Mouse (Mus musculus): ENCODE results near the gene Olfr1360. TPM values are rescaled to one million over a fixed set of nuclear protein-coding genes. Genes with fewer than 3 reads are reported as not detected.
A peak's percentile ranks its signal among the peaks of the same experiment; 100 is the strongest.
"Not testable (repeated sequence)": the region's sequence is repeated elsewhere in the genome, so short reads cannot be mapped to it uniquely, and the experiment has no call there.

Gene Olfr1360
- polyA plus RNA-seq, 1 experiment from 2014 or later = not detected

- H3K9ac ChIP-seq (ENCODE audit: low read depth, low read length) = peak overlapping the region; percentile 81
- not testable (repeated sequence) for ATAC-seq (ENCODE audit: low FRiP score, low TSS enrichment); H3K36me3 ChIP-seq (ENCODE audit: control insufficient read depth, insufficient read depth, low read length); H3K27me3 ChIP-seq (ENCODE audit: control insufficient read depth, insufficient read depth, low read length); H3K9me3 ChIP-seq (ENCODE audit: control insufficient read depth, low read length)
- H3K4me3 ChIP-seq (ENCODE audit: low read length) = peak overlapping the region; percentile 47
- peak overlapping the region; percentile 76 for H3K4me2 ChIP-seq (replicated peaks; ENCODE audit: low read depth, low read length)
- peaks cover 13% of the 10 kb centered on the region; the same call in 1 of the 2 replicates for H3K4me1 ChIP-seq (ENCODE audit: control insufficient read depth, insufficient read depth, low read length)
- WGBS = under 1% methylated on average over 9 of the region's 38 CpGs
- H3K27ac ChIP-seq (ENCODE audit: low read depth, low read length) = peak overlapping the region; percentile 99
Measured at GRCm38 (mm10) chr13:21716540-21717391, 39.6 kb upstream of the Olfr1360 start.

GRCm38 (mm10) chr13:21715864-21716539 is 38.8 kb upstream of the Olfr1360 start, which contains the start of the genes Hist1h2bl and Hist1h2ai:
Gene Hist1h2bl, minus strand, starts transcription at chr13:21716143.
Gene Hist1h2ai, plus strand, starts transcription at chr13:21716422.
- Histone ChIP-seq H3K9ac (ENCODE audit: low read depth, low read length) (peak within 1 kb of the TSS; percentile 81), H3K4me2 (replicated peaks; ENCODE audit: low read depth, low read length) (peak within 1 kb of the TSS; percentile 76), H3K4me1 (ENCODE audit: control insufficient read depth, insufficient read depth, low read length) (peaks cover 12% of the 10 kb centered on the region; the same call in 1 of the 2 replicates), H3K4me3 (ENCODE audit: low read length) (peak within 1 kb of the TSS; percentile 47), H3K27ac (ENCODE audit: low read depth, low read length) (peak within 1 kb of the TSS; percentile 99)
- not testable (repeated sequence) for H3K36me3 ChIP-seq (ENCODE audit: control insufficient read depth, insufficient read depth, low read length); H3K27me3 ChIP-seq (ENCODE audit: control insufficient read depth, insufficient read depth, low read length); H3K9me3 ChIP-seq (ENCODE audit: control insufficient read depth, low read length)
- ATAC-seq (ENCODE audit: low FRiP score, low TSS enrichment) = peak; percentile 94
- 1% methylated on average over 24 of the region's 50 CpGs for WGBS

GRCm38 (mm10) chr13:21715131-21715863 is 38.1 kb upstream of the Olfr1360 start:
- H3K9ac ChIP-seq (ENCODE audit: low read depth, low read length) = peak overlapping the region; percentile 65
- H3K27me3 ChIP-seq (ENCODE audit: control insufficient read depth, insufficient read depth, low read length) = no peaks in the 10 kb centered on the region
- no peaks in the 10 kb centered on the region for H3K9me3 ChIP-seq (ENCODE audit: control insufficient read depth, low read length)
- H3K36me3 ChIP-seq (ENCODE audit: control insufficient read depth, insufficient read depth, low read length) = no peaks in the 10 kb centered on the region
- H3K4me1 ChIP-seq (ENCODE audit: control insufficient read depth, insufficient read depth, low read length) = peaks cover 5% of the 10 kb centered on the region; the same call in 1 of the 2 replicates
- peak overlapping the region; percentile 88 for H3K27ac ChIP-seq (ENCODE audit: low read depth, low read length)
- no peak for ATAC-seq (ENCODE audit: low FRiP score, low TSS enrichment)
- H3K4me2 ChIP-seq (replicated peaks; ENCODE audit: low read depth, low read length) = peak overlapping the region; percentile 56
- peak overlapping the region; percentile 36 for H3K4me3 ChIP-seq (ENCODE audit: low read length)
- 1% methylated on average over 19 of the region's 22 CpGs for WGBS

GRCm38 (mm10) chr13:21714725-21715124 is 37.5 kb upstream of the Olfr1360 start:
- ATAC-seq (ENCODE audit: low FRiP score, low TSS enrichment) = no peak
- H3K27ac ChIP-seq (ENCODE audit: low read depth, low read length) = peak overlapping the region; percentile 88
- peak overlapping the region; percentile 65; the same call in 1 of the 2 replicates for H3K9ac ChIP-seq (ENCODE audit: low read depth, low read length)
- no peaks in the 10 kb centered on the region for H3K36me3 ChIP-seq (ENCODE audit: control insufficient read depth, insufficient read depth, low read length)
- H3K4me1 ChIP-seq (ENCODE audit: control insufficient read depth, insufficient read depth, low read length) = no peaks in the 10 kb centered on the region
- WGBS = under 1% methylated on average over 7 of the region's 7 CpGs
- H3K9me3 ChIP-seq (ENCODE audit: control insufficient read depth, low read length) = no peaks in the 10 kb centered on the region
- H3K4me3 ChIP-seq (ENCODE audit: low read length) = peak overlapping the region; percentile 36
- no peaks in the 10 kb centered on the region for H3K27me3 ChIP-seq (ENCODE audit: control insufficient read depth, insufficient read depth, low read length)
- H3K4me2 ChIP-seq (replicated peaks; ENCODE audit: low read depth, low read length) = peak overlapping the region; percentile 56

- Histone ChIP-seq H3K4me2 (replicated peaks; ENCODE audit: low read depth, low read length) (peak overlapping the region; percentile 53), H3K27ac (ENCODE audit: low read depth, low read length) (no peak overlapping the region), H3K4me1 (ENCODE audit: control insufficient read depth, insufficient read depth, low read length) (no peaks in the 10 kb centered on the region), H3K9ac (ENCODE audit: low read depth, low read length) (peak overlapping the region; percentile 44; the same call in 1 of the 2 replicates), H3K27me3 (ENCODE audit: control insufficient read depth, insufficient read depth, low read length) (no peaks in the 10 kb centered on the region), H3K36me3 (ENCODE audit: control insufficient read depth, insufficient read depth, low read length) (no peaks in the 10 kb centered on the region), H3K4me3 (ENCODE audit: low read length) (peak overlapping the region; percentile 66; the same call in 1 of the 2 replicates), H3K9me3 (ENCODE audit: control insufficient read depth, low read length) (no peaks in the 10 kb centered on the region)
- ATAC-seq (ENCODE audit: low FRiP score, low TSS enrichment) = no peak
- WGBS = 29% methylated on average over 4 of the region's 4 CpGs
Measured at GRCm38 (mm10) chr13:21711698-21712097, 34.5 kb upstream of the Olfr1360 start.

- 2% methylated on average over 22 of the region's 22 CpGs for WGBS
- Histone ChIP-seq H3K4me3 (ENCODE audit: low read length) (peak overlapping the region; percentile 66), H3K27ac (ENCODE audit: low read depth, low read length) (no peak overlapping the region)
Measured at GRCm38 (mm10) chr13:21710821-21711525, 33.8 kb upstream of the Olfr1360 start.

GRCm38 (mm10) chr13:21710031-21710711 is 33.0 kb upstream of the Olfr1360 start:
- ATAC-seq (ENCODE audit: low FRiP score, low TSS enrichment) = peak; percentile 83
- peak overlapping the region; percentile 21; the same call in 1 of the 2 replicates for H3K27ac ChIP-seq (ENCODE audit: low read depth, low read length)
- whole genome bisulfite sequencing = under 1% methylated on average over 32 of the region's 32 CpGs

More at GRCm38 (mm10) chr13:21710821-21711525, 33.8 kb upstream of the Olfr1360 start:
- peak overlapping the region; percentile 53 for H3K4me2 ChIP-seq (replicated peaks; ENCODE audit: low read depth, low read length)
- H3K36me3 ChIP-seq (ENCODE audit: control insufficient read depth, insufficient read depth, low read length) = no peaks in the 10 kb centered on the region
- peak overlapping the region; percentile 44; the same call in 1 of the 2 replicates for H3K9ac ChIP-seq (ENCODE audit: low read depth, low read length)
- no peaks in the 10 kb centered on the region for H3K27me3 ChIP-seq (ENCODE audit: control insufficient read depth, insufficient read depth, low read length)
- no peaks in the 10 kb centered on the region for H3K4me1 ChIP-seq (ENCODE audit: control insufficient read depth, insufficient read depth, low read length)
- ATAC-seq (ENCODE audit: low FRiP score, low TSS enrichment) = peak; percentile 71
- no peaks in the 10 kb centered on the region for H3K9me3 ChIP-seq (ENCODE audit: control insufficient read depth, low read length)

More at GRCm38 (mm10) chr13:21710031-21710711, 33.0 kb upstream of the Olfr1360 start:
- Histone ChIP-seq H3K27me3 (ENCODE audit: control insufficient read depth, insufficient read depth, low read length) (no peaks in the 10 kb centered on the region), H3K4me3 (ENCODE audit: low read length) (peak overlapping the region; percentile 66), H3K9me3 (ENCODE audit: control insufficient read depth, low read length) (no peaks in the 10 kb centered on the region), H3K4me2 (replicated peaks; ENCODE audit: low read depth, low read length) (peak overlapping the region; percentile 53), H3K4me1 (ENCODE audit: control insufficient read depth, insufficient read depth, low read length) (no peaks in the 10 kb centered on the region), H3K9ac (ENCODE audit: low read depth, low read length) (peak overlapping the region; percentile 50; the same call in 1 of the 2 replicates), H3K36me3 (ENCODE audit: control insufficient read depth, insufficient read depth, low read length) (no peaks in the 10 kb centered on the region)
